Mouse (Mus musculus): ENCODE results near the gene Ptprs. TPM values are rescaled to one million over a fixed set of nuclear protein-coding genes. Genes with fewer than 3 reads are reported as not detected.

The Ptprs gene
- polyA plus RNA-seq, 1 experiment from 2014 or later: 106 TPM

GRCm38 (mm10) chr17:56487441-56487888 is 11.2 kb upstream of the Ptprs start:
- H3K4me2 ChIP-seq (replicated peaks): peak overlapping the region; percentile 36
- peak overlapping the region; percentile 55; the same call in 1 of the 2 replicates for H3K27ac ChIP-seq
- WGBS: 5% methylated on average over 10 of the region's 16 CpGs
- no peak overlapping the region for H3K9ac ChIP-seq
- H3K9me3 ChIP-seq: peaks cover 15% of the 10 kb centered on the region
- no peaks in the 10 kb centered on the region for H3K27me3 ChIP-seq
- ATAC-seq (ENCODE audit: low FRiP score, low read depth): peak; percentile 80
- peaks cover 13% of the 10 kb centered on the region; the same call in 1 of the 2 replicates for H3K4me1 ChIP-seq
- H3K4me3 ChIP-seq: no peak overlapping the region
- no peaks in the 10 kb centered on the region for H3K36me3 ChIP-seq

GRCm38 (mm10) chr17:56485926-56486325 is 9.6 kb upstream of the Ptprs start:
- 93% methylated on average over 9 of the region's 9 CpGs for WGBS
- Histone ChIP-seq H3K27me3 (no peaks in the 10 kb centered on the region; the same call in 1 of the 2 replicates), H3K4me2 (replicated peaks) (no peak overlapping the region), H3K9me3 (peaks cover 3% of the 10 kb centered on the region; the same call in 1 of the 2 replicates), H3K36me3 (no peaks in the 10 kb centered on the region), H3K9ac (no peak overlapping the region), H3K4me1 (peaks cover 13% of the 10 kb centered on the region; the same call in 1 of the 2 replicates), H3K27ac (no peak overlapping the region), H3K4me3 (no peak overlapping the region)
- ATAC-seq (ENCODE audit: low FRiP score, low read depth): no peak

GRCm38 (mm10) chr17:56485118-56485517 is 8.8 kb upstream of the Ptprs start:
- Histone ChIP-seq H3K4me1 (peaks cover 13% of the 10 kb centered on the region; the same call in 1 of the 2 replicates), H3K27me3 (no peaks in the 10 kb centered on the region; the same call in 1 of the 2 replicates), H3K36me3 (no peaks in the 10 kb centered on the region), H3K27ac (no peak overlapping the region), H3K9ac (no peak overlapping the region), H3K4me2 (replicated peaks) (no peak overlapping the region), H3K9me3 (no peaks in the 10 kb centered on the region), H3K4me3 (no peak overlapping the region)
- WGBS: 79% methylated on average over 9 of the region's 9 CpGs
- ATAC-seq (ENCODE audit: low FRiP score, low read depth): no peak

- H3K27me3 ChIP-seq: peaks cover 8% of the 10 kb centered on the region
- H3K4me3 ChIP-seq: no peak overlapping the region
- no peak for ATAC-seq (ENCODE audit: low FRiP score, low read depth)
- H3K9ac ChIP-seq: no peak overlapping the region
- WGBS: 71% methylated on average over 1 of the region's 1 CpGs
- peaks cover 12% of the 10 kb centered on the region; the same call in 1 of the 2 replicates for H3K4me1 ChIP-seq
- H3K36me3 ChIP-seq: no peaks in the 10 kb centered on the region
- no peaks in the 10 kb centered on the region for H3K9me3 ChIP-seq
- no peak overlapping the region for H3K27ac ChIP-seq
- H3K4me2 ChIP-seq (replicated peaks): no peak overlapping the region
Measured at GRCm38 (mm10) chr17:56482671-56483070, 6.4 kb upstream of the Ptprs start.

- peaks cover 21% of the 10 kb centered on the region for H3K27me3 ChIP-seq
- H3K4me2 ChIP-seq (replicated peaks): no peak overlapping the region
- H3K4me1 ChIP-seq: peaks cover 19% of the 10 kb centered on the region
- ATAC-seq (ENCODE audit: low FRiP score, low read depth): no peak
- 15% methylated on average over 6 of the region's 6 CpGs for WGBS
- H3K27ac ChIP-seq: no peak overlapping the region
- H3K4me3 ChIP-seq: no peak overlapping the region
- no peak overlapping the region for H3K9ac ChIP-seq
- H3K9me3 ChIP-seq: no peaks in the 10 kb centered on the region
- no peaks in the 10 kb centered on the region for H3K36me3 ChIP-seq
Measured at GRCm38 (mm10) chr17:56479358-56479757, 3.1 kb upstream of the Ptprs start.

- Histone ChIP-seq H3K4me2 (replicated peaks) (no peak overlapping the region), H3K9ac (no peak overlapping the region), H3K27me3 (peaks cover 32% of the 10 kb centered on the region), H3K9me3 (no peaks in the 10 kb centered on the region), H3K36me3 (no peaks in the 10 kb centered on the region), H3K27ac (no peak overlapping the region), H3K4me3 (no peak overlapping the region), H3K4me1 (peaks cover 30% of the 10 kb centered on the region)
- WGBS: 69% methylated on average over 11 of the region's 11 CpGs
- ATAC-seq (ENCODE audit: low FRiP score, low read depth): no peak
Measured at GRCm38 (mm10) chr17:56478191-56478611, 1.9 kb upstream of the Ptprs start.

GRCm38 (mm10) chr17:56477191-56477818 is 1.0 kb upstream of the Ptprs start:
- Histone ChIP-seq H3K4me3 (no peak overlapping the region), H3K27ac (no peak overlapping the region), H3K9ac (no peak overlapping the region), H3K4me1 (peaks cover 39% of the 10 kb centered on the region), H3K9me3 (no peaks in the 10 kb centered on the region), H3K27me3 (peaks cover 41% of the 10 kb centered on the region), H3K4me2 (replicated peaks) (no peak overlapping the region), H3K36me3 (no peaks in the 10 kb centered on the region)
- ATAC-seq (ENCODE audit: low FRiP score, low read depth): no peak
- 75% methylated on average over 19 of the region's 19 CpGs for WGBS

GRCm38 (mm10) chr17:56475584-56476401 is 490 bp downstream of the Ptprs start:
- Histone ChIP-seq H3K4me1 (peaks cover 53% of the 10 kb centered on the region), H3K27ac (peak overlapping the region; percentile 65; the same call in 1 of the 2 replicates), H3K9ac (peak overlapping the region; percentile 93), H3K27me3 (peaks cover 56% of the 10 kb centered on the region), H3K36me3 (no peaks in the 10 kb centered on the region), H3K4me3 (peak overlapping the region; percentile 83), H3K9me3 (no peaks in the 10 kb centered on the region), H3K4me2 (replicated peaks) (peak overlapping the region; percentile 97)
- peak; percentile 30 for ATAC-seq (ENCODE audit: low FRiP score, low read depth)
- WGBS: under 1% methylated on average over 63 of the region's 66 CpGs

- Histone ChIP-seq H3K27me3 (peaks cover 61% of the 10 kb centered on the region), H3K9me3 (no peaks in the 10 kb centered on the region), H3K9ac (peak overlapping the region; percentile 93), H3K36me3 (no peaks in the 10 kb centered on the region), H3K4me3 (peak overlapping the region; percentile 83), H3K27ac (no peak overlapping the region), H3K4me2 (replicated peaks) (peak overlapping the region; percentile 97), H3K4me1 (peaks cover 61% of the 10 kb centered on the region)
- WGBS: 2% methylated on average over 24 of the region's 24 CpGs
- 0 out of 2 replicates have a peak, but pooled peaks have one; percentile 4 for ATAC-seq (ENCODE audit: low FRiP score, low read depth)
Measured at GRCm38 (mm10) chr17:56474831-56475581, 1.3 kb downstream of the Ptprs start.

- peak overlapping the region; percentile 97 for H3K4me2 ChIP-seq (replicated peaks)
- peaks cover 67% of the 10 kb centered on the region for H3K4me1 ChIP-seq
- H3K27me3 ChIP-seq: peaks cover 61% of the 10 kb centered on the region
- H3K9ac ChIP-seq: peak overlapping the region; percentile 93
- H3K9me3 ChIP-seq: no peaks in the 10 kb centered on the region
- peak overlapping the region; percentile 83 for H3K4me3 ChIP-seq
- H3K36me3 ChIP-seq: no peaks in the 10 kb centered on the region
- WGBS: 2% methylated on average over 32 of the region's 32 CpGs
- no peak for ATAC-seq (ENCODE audit: low FRiP score, low read depth)
- no peak overlapping the region for H3K27ac ChIP-seq
Measured at GRCm38 (mm10) chr17:56474311-56474830, 1.9 kb downstream of the Ptprs start.

GRCm38 (mm10) chr17:56473611-56473905 is 2.7 kb downstream of the Ptprs start:
- H3K36me3 ChIP-seq: 0 out of 2 replicates have a peak, but pooled peaks cover 2% of the 10 kb centered on the region
- no peak for ATAC-seq (ENCODE audit: low FRiP score, low read depth)
- no peaks in the 10 kb centered on the region for H3K9me3 ChIP-seq
- H3K4me3 ChIP-seq: peak overlapping the region; percentile 83
- no peak overlapping the region for H3K27ac ChIP-seq
- peak overlapping the region; percentile 97 for H3K4me2 ChIP-seq (replicated peaks)
- H3K27me3 ChIP-seq: peaks cover 61% of the 10 kb centered on the region
- H3K4me1 ChIP-seq: peaks cover 69% of the 10 kb centered on the region
- WGBS: 4% methylated on average over 11 of the region's 11 CpGs
- 0 out of 2 replicates have a peak overlapping the region, but pooled peaks have one; percentile 13 for H3K9ac ChIP-seq
